Mouse (Mus musculus): ENCODE data around the gene Nudt4. TPM values are rescaled to one million over a fixed set of nuclear protein-coding genes. Genes with fewer than 3 reads are reported as not detected.
A peak's percentile ranks its signal among the peaks of the same experiment; 100 is the strongest.

Nudt4 gene
- polyA plus RNA-seq, 1 experiment: 15.9 TPM

GRCm38 (mm10) chr10:95569441-95569840, 5.5 kb upstream of the Nudt4 start:
- peaks cover 11% of the 10 kb centered on the region for H3K4me1 ChIP-seq (replicated peaks; ENCODE audit: control insufficient read depth, insufficient read depth, low read length)
- H3K4me3 ChIP-seq (ENCODE audit: control insufficient read depth, insufficient read depth, low read length): no peak overlapping the region
- H3K36me3 ChIP-seq (ENCODE audit: control insufficient read depth, insufficient read depth, low read length): no peaks in the 10 kb centered on the region
- TF ChIP-seq POLR2A (IDR thresholded peaks at IDR 0.05; ENCODE audit: control insufficient read depth, extremely low read depth, insufficient read depth, low read length, poor library complexity): no peak
- no peak for TF ChIP-seq CTCF (IDR thresholded peaks at IDR 0.05; ENCODE audit: borderline replicate concordance, control insufficient read depth, extremely low read depth, insufficient read depth, low read length, poor library complexity)
- DNase-seq: no peak
- no peaks in the 10 kb centered on the region for H3K27me3 ChIP-seq (ENCODE audit: control insufficient read depth, insufficient read depth, low read length)
- no peak overlapping the region for H3K27ac ChIP-seq (ENCODE audit: control insufficient read depth, insufficient read depth, low read length)
- 79% methylated on average over 2 of the region's 2 CpGs for WGBS

GRCm38 (mm10) chr10:95568016-95568415, 4.1 kb upstream of the Nudt4 start:
- H3K36me3 ChIP-seq (ENCODE audit: control insufficient read depth, insufficient read depth, low read length): no peaks in the 10 kb centered on the region
- WGBS: 96% methylated on average over 6 of the region's 6 CpGs
- TF ChIP-seq POLR2A (IDR thresholded peaks at IDR 0.05; ENCODE audit: control insufficient read depth, extremely low read depth, insufficient read depth, low read length, poor library complexity) (no peak), CTCF (IDR thresholded peaks at IDR 0.05; ENCODE audit: borderline replicate concordance, control insufficient read depth, extremely low read depth, insufficient read depth, low read length, poor library complexity) (no peak)

GRCm38 (mm10) chr10:95567550-95567949, 3.6 kb upstream of the Nudt4 start:
- H3K4me1 ChIP-seq (replicated peaks; ENCODE audit: control insufficient read depth, insufficient read depth, low read length): peaks cover 13% of the 10 kb centered on the region
- no peak overlapping the region for H3K4me3 ChIP-seq (ENCODE audit: control insufficient read depth, insufficient read depth, low read length)
- 94% methylated on average over 5 of the region's 5 CpGs for WGBS
- H3K36me3 ChIP-seq (ENCODE audit: control insufficient read depth, insufficient read depth, low read length): no peaks in the 10 kb centered on the region
- TF ChIP-seq POLR2A (IDR thresholded peaks at IDR 0.05; ENCODE audit: control insufficient read depth, extremely low read depth, insufficient read depth, low read length, poor library complexity): no peak
- no peak for TF ChIP-seq CTCF (IDR thresholded peaks at IDR 0.05; ENCODE audit: borderline replicate concordance, control insufficient read depth, extremely low read depth, insufficient read depth, low read length, poor library complexity)
- no peak for DNase-seq
- H3K27ac ChIP-seq (ENCODE audit: control insufficient read depth, insufficient read depth, low read length): no peak overlapping the region
- H3K27me3 ChIP-seq (ENCODE audit: control insufficient read depth, insufficient read depth, low read length): no peaks in the 10 kb centered on the region

More at GRCm38 (mm10) chr10:95568016-95568415, 4.1 kb upstream of the Nudt4 start:
- Histone ChIP-seq H3K27ac (ENCODE audit: control insufficient read depth, insufficient read depth, low read length) (no peak overlapping the region), H3K4me3 (ENCODE audit: control insufficient read depth, insufficient read depth, low read length) (no peak overlapping the region), H3K27me3 (ENCODE audit: control insufficient read depth, insufficient read depth, low read length) (no peaks in the 10 kb centered on the region), H3K4me1 (replicated peaks; ENCODE audit: control insufficient read depth, insufficient read depth, low read length) (peaks cover 13% of the 10 kb centered on the region)
- DNase-seq: no peak

- DNase-seq: no peak
- no peak overlapping the region for H3K4me3 ChIP-seq (ENCODE audit: control insufficient read depth, insufficient read depth, low read length)
- no peaks in the 10 kb centered on the region for H3K36me3 ChIP-seq (ENCODE audit: control insufficient read depth, insufficient read depth, low read length)
- no peak for TF ChIP-seq CTCF (IDR thresholded peaks at IDR 0.05; ENCODE audit: borderline replicate concordance, control insufficient read depth, extremely low read depth, insufficient read depth, low read length, poor library complexity)
- TF ChIP-seq POLR2A (IDR thresholded peaks at IDR 0.05; ENCODE audit: control insufficient read depth, extremely low read depth, insufficient read depth, low read length, poor library complexity): no peak
- WGBS: 96% methylated on average over 3 of the region's 3 CpGs
- peaks cover 14% of the 10 kb centered on the region for H3K4me1 ChIP-seq (replicated peaks; ENCODE audit: control insufficient read depth, insufficient read depth, low read length)
- H3K27me3 ChIP-seq (ENCODE audit: control insufficient read depth, insufficient read depth, low read length): no peaks in the 10 kb centered on the region
- H3K27ac ChIP-seq (ENCODE audit: control insufficient read depth, insufficient read depth, low read length): no peak overlapping the region
Observed at GRCm38 (mm10) chr10:95566786-95567185, 2.8 kb upstream of the Nudt4 start.

- Histone ChIP-seq H3K27ac (ENCODE audit: control insufficient read depth, insufficient read depth, low read length) (no peak overlapping the region), H3K4me3 (ENCODE audit: control insufficient read depth, insufficient read depth, low read length) (no peak overlapping the region), H3K27me3 (ENCODE audit: control insufficient read depth, insufficient read depth, low read length) (no peaks in the 10 kb centered on the region), H3K36me3 (ENCODE audit: control insufficient read depth, insufficient read depth, low read length) (no peaks in the 10 kb centered on the region), H3K4me1 (replicated peaks; ENCODE audit: control insufficient read depth, insufficient read depth, low read length) (peaks cover 17% of the 10 kb centered on the region)
- DNase-seq: peak; percentile 26
- TF ChIP-seq POLR2A (IDR thresholded peaks at IDR 0.05; ENCODE audit: control insufficient read depth, extremely low read depth, insufficient read depth, low read length, poor library complexity) (no peak), CTCF (IDR thresholded peaks at IDR 0.05; ENCODE audit: borderline replicate concordance, control insufficient read depth, extremely low read depth, insufficient read depth, low read length, poor library complexity) (no peak)
- WGBS: 27% methylated on average over 14 of the region's 14 CpGs
Observed at GRCm38 (mm10) chr10:95565156-95565854, 1.4 kb upstream of the Nudt4 start.

- Histone ChIP-seq H3K4me1 (replicated peaks; ENCODE audit: control insufficient read depth, insufficient read depth, low read length) (peaks cover 17% of the 10 kb centered on the region), H3K4me3 (ENCODE audit: control insufficient read depth, insufficient read depth, low read length) (peak overlapping the region; percentile 69), H3K27ac (ENCODE audit: control insufficient read depth, insufficient read depth, low read length) (no peak overlapping the region), H3K36me3 (ENCODE audit: control insufficient read depth, insufficient read depth, low read length) (no peaks in the 10 kb centered on the region), H3K27me3 (ENCODE audit: control insufficient read depth, insufficient read depth, low read length) (no peaks in the 10 kb centered on the region)
- 1% methylated on average over 65 of the region's 65 CpGs for WGBS
- TF ChIP-seq POLR2A (IDR thresholded peaks at IDR 0.05; ENCODE audit: control insufficient read depth, extremely low read depth, insufficient read depth, low read length, poor library complexity) (no peak), CTCF (IDR thresholded peaks at IDR 0.05; ENCODE audit: borderline replicate concordance, control insufficient read depth, extremely low read depth, insufficient read depth, low read length, poor library complexity) (no peak)
- DNase-seq: peak; percentile 45
Observed at GRCm38 (mm10) chr10:95562859-95563841, 796 bp downstream of the Nudt4 start.

Data from thymus, adult 2 months (tissue).